In the genomic region with DNA sequence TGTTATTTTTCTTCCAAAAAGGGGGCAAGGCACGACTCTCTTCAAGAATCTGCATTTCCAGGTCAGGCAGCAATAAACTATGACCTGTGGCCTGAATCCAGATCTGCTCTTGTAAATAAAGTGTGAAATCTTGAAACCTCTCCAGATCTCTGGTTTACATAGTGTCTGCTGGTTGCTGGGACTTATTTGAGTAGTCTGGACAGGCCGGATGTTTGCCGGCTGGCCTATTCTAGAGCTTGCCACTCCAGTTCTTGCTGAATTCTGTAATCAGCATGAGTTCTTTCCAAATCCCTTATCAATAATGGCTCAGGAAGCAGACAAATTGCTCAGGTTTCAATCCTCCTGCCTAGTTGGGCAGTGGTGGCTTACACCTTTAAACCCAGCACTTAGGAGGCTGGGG, we compare ENCODE assay signal across 24 mouse cellular contexts. TPM values are rescaled to one million over a fixed set of nuclear protein-coding genes. Genes with fewer than 3 reads are reported as not detected.
DNase-seq lines count a peak whose midpoint lies in the region; ATAC-seq and TF ChIP-seq lines count a peak whose summit lies in the region.
"Had no signal": no experiment of that assay in that cellular context is flagged by ENCODE, and none has a peak within 500 bp of the region (broad histone marks: within the 10 kb centered on the region; RNA-seq: fewer than 3 reads in every experiment).

No protein-coding gene starts in this region.

- DNase-seq in kidney, postnatal 10 days: peak; percentile 58
- no peak for DNase-seq in liver, postnatal 0 days
- peak; percentile 10 to 53 for DNase-seq in lung, postnatal 4 days
- DNase-seq in urinary bladder, postnatal 14 days (ENCODE audit: low spot score): no peak
- DNase-seq in thymus, postnatal 25 days: no peak
- DNase-seq in spleen, adult 18-20 months: no peak
- DNase-seq: adrenal gland, postnatal 10 days; cerebellum, postnatal 14 days; gastrocnemius, postnatal 14 days; heart, adult 2 months; heart, postnatal 36 days; thymus, postnatal 36 days had no signal

- no peaks in the 10 kb centered on the region for H3K27me3 ChIP-seq in liver, embryonic 15.5 days
- peaks cover 7% of the 10 kb centered on the region; the same call in 1 of the 2 replicates for H3K27me3 ChIP-seq in liver, embryonic 12.5 days (replicated peaks)
- H3K27me3 ChIP-seq in liver, postnatal 0 days (ENCODE audit: insufficient read depth, low read length): no peaks in the 10 kb centered on the region
- H3K27me3 ChIP-seq: hindbrain, embryonic 15.5 days; intestine, embryonic 15.5 days; Patski had no signal

- no peak overlapping the region for H3K9ac ChIP-seq in liver, embryonic 15.5 days
- no peak overlapping the region for H3K9ac ChIP-seq in liver, embryonic 12.5 days
- no peak overlapping the region for H3K9ac ChIP-seq in liver, postnatal 0 days (replicated peaks)
- H3K9ac ChIP-seq: embryonic facial prominence, embryonic 13.5 days; forebrain, embryonic 15.5 days; hindbrain, embryonic 15.5 days; intestine, embryonic 15.5 days; liver, embryonic 14.5 days; neural tube, embryonic 12.5 days had no signal

- 0 out of 2 replicates have a peak, but pooled peaks cover 4% of the 10 kb centered on the region for H3K4me1 ChIP-seq in liver, embryonic 15.5 days (replicated peaks)
- H3K4me1 ChIP-seq in liver, embryonic 12.5 days: no peaks in the 10 kb centered on the region
- H3K4me1 ChIP-seq in liver, postnatal 0 days (ENCODE audit: insufficient read depth): peaks cover 9% of the 10 kb centered on the region
- H3K4me1 ChIP-seq: forebrain, embryonic 15.5 days; hindbrain, embryonic 15.5 days had no signal

- no peak overlapping the region for H3K4me2 ChIP-seq in liver, embryonic 15.5 days
- H3K4me2 ChIP-seq in liver, embryonic 12.5 days: no peak overlapping the region
- no peak overlapping the region for H3K4me2 ChIP-seq in liver, postnatal 0 days (ENCODE audit: low read depth, low read length)
- H3K4me2 ChIP-seq: embryonic facial prominence, embryonic 13.5 days; forebrain, embryonic 15.5 days; hindbrain, embryonic 15.5 days; intestine, embryonic 15.5 days; midbrain, embryonic 11.5 days; neural tube, embryonic 12.5 days had no signal

- 0 out of 2 replicates have a peak, but pooled peaks have one; percentile 15 for TF ChIP-seq EP300 in liver, postnatal 0 days (IDR thresholded peaks at IDR 0.05; ENCODE audit: low read depth)

- no peak for TF ChIP-seq CTCF in liver, postnatal 0 days (IDR thresholded peaks at IDR 0.05; ENCODE audit: low read depth)

- H3K4me3 ChIP-seq in liver, embryonic 15.5 days (replicated peaks): no peak overlapping the region
- no peak overlapping the region for H3K4me3 ChIP-seq in liver, embryonic 12.5 days
- no peak overlapping the region for H3K4me3 ChIP-seq in liver, postnatal 0 days (ENCODE audit: low read depth, low read length)
- H3K4me3 ChIP-seq: embryonic facial prominence, embryonic 13.5 days; forebrain, embryonic 15.5 days; heart, adult 2 months; hindbrain, embryonic 15.5 days; intestine, embryonic 15.5 days; limb, embryonic 10.5 days; neural tube, embryonic 12.5 days had no signal

- no peaks in the 10 kb centered on the region for H3K9me3 ChIP-seq in liver, embryonic 15.5 days (replicated peaks)
- no peaks in the 10 kb centered on the region for H3K9me3 ChIP-seq in liver, embryonic 12.5 days (replicated peaks)
- H3K9me3 ChIP-seq in liver, postnatal 0 days (ENCODE audit: low read length): no peaks in the 10 kb centered on the region
- H3K9me3 ChIP-seq: embryonic facial prominence, embryonic 13.5 days; forebrain, embryonic 15.5 days; hindbrain, embryonic 15.5 days; intestine, embryonic 15.5 days; limb, embryonic 10.5 days; neural tube, embryonic 12.5 days had no signal

- 0 out of 2 replicates have a peak overlapping the region, but pooled peaks have one; percentile 41 for H3K27ac ChIP-seq in liver, embryonic 15.5 days (replicated peaks)
- H3K27ac ChIP-seq in liver, embryonic 12.5 days: no peak overlapping the region
- no peak overlapping the region for H3K27ac ChIP-seq in liver, postnatal 0 days (ENCODE audit: low read depth)
- H3K27ac ChIP-seq: embryonic facial prominence, embryonic 13.5 days; forebrain, embryonic 15.5 days; heart, adult 2 months; hindbrain, embryonic 15.5 days; intestine, embryonic 15.5 days; limb, embryonic 10.5 days; liver, embryonic 14.5 days; neural tube, embryonic 12.5 days had no signal

- no peaks in the 10 kb centered on the region for H3K36me3 ChIP-seq in liver, embryonic 15.5 days (replicated peaks)
- H3K36me3 ChIP-seq in liver, embryonic 12.5 days: no peaks in the 10 kb centered on the region
- no peaks in the 10 kb centered on the region for H3K36me3 ChIP-seq in liver, postnatal 0 days (replicated peaks; ENCODE audit: insufficient read depth, low read length)
- H3K36me3 ChIP-seq: embryonic facial prominence, embryonic 13.5 days; forebrain, embryonic 15.5 days; hindbrain, embryonic 15.5 days; intestine, embryonic 15.5 days; limb, embryonic 10.5 days; neural tube, embryonic 12.5 days had no signal

- ATAC-seq in liver, embryonic 15.5 days (ENCODE audit: insufficient read depth): peak; percentile 58; the same call in 1 of the 2 replicates
- ATAC-seq in liver, embryonic 12.5 days: no peak
- peak; percentile 89 for ATAC-seq in liver, postnatal 0 days
- ATAC-seq: forebrain, embryonic 15.5 days; intestine, embryonic 15.5 days; Patski had no signal

- WGBS in liver, embryonic 15.5 days (ENCODE audit: insufficient replicate concordance): 69% methylated on average over 3 of the region's 3 CpGs
- WGBS in liver, embryonic 12.5 days (ENCODE audit: insufficient replicate concordance): 46% methylated on average over 3 of the region's 3 CpGs
- WGBS in liver, postnatal 0 days (ENCODE audit: insufficient replicate concordance): 65% methylated on average over 3 of the region's 3 CpGs

RNA-seq across cellular contexts. Expression of gene Gtsf1l, which starts 8.1 kb away (rescaled TPM):
- polyA plus RNA-seq in liver, embryonic 15.5 days (2015; fragmentation: Nextera tagmentation; extraction: Ambion mirVana): not detected in 2 replicates
- not detected in 2 replicates for polyA plus RNA-seq in liver, embryonic 12.5 days (2016; fragmentation: Nextera tagmentation; extraction: Ambion mirVana)
- polyA plus RNA-seq in liver, postnatal 0 days (2015; fragmentation: Nextera tagmentation; extraction: Ambion mirVana): not detected in 2 replicates
- polyA plus RNA-seq: embryonic facial prominence, embryonic 13.5 days; forebrain, embryonic 15.5 days; heart, embryonic 14.5 days; hindbrain, embryonic 15.5 days; intestine, embryonic 15.5 days; limb, embryonic 10.5 days; liver, embryonic 14.5 days; midbrain, embryonic 11.5 days; neural tube, embryonic 12.5 days; Patski had no signal

RNA-seq across cellular contexts. Expression of gene Mybl2, which starts 41.3 kb away (rescaled TPM):
- 46.9 and 49.9 TPM in 2 replicates for polyA plus RNA-seq in liver, embryonic 15.5 days (2015; fragmentation: Nextera tagmentation; extraction: Ambion mirVana)
- 71.7 and 72.8 TPM in 2 replicates for polyA plus RNA-seq in liver, embryonic 12.5 days (2016; fragmentation: Nextera tagmentation; extraction: Ambion mirVana)
- polyA plus RNA-seq in liver, postnatal 0 days (2015; fragmentation: Nextera tagmentation; extraction: Ambion mirVana): 23.2 and 24.2 TPM in 2 replicates

Comparison
In these comparisons a context has a peak if more than half of its experiments do, and no peak if none do; other contexts are left out.
1. DNase-seq: peak in kidney, postnatal 10 days (single experiment) and lung, postnatal 4 days (2 of 2); none in liver, postnatal 0 days (single experiment), urinary bladder, postnatal 14 days (single experiment), thymus, postnatal 25 days (single experiment) and spleen, adult 18-20 months (0 of 2).